Mouse (Mus musculus) heart, embryonic 12.5 days (tissue): ENCODE data around the gene Arhgap4. TPM values are rescaled to one million over a fixed set of nuclear protein-coding genes. Genes with fewer than 3 reads are reported as not detected.

Experiments
- ATAC-seq: fragments of 200-750 bp; cut with Nextera tagmentation; 2 replicates; pipeline ENCODE4 v1.8.0; 2017; ENCODE audit warnings: moderate TSS enrichment, moderate library complexity; ENCODE audit not compliant: insufficient number of reproducible peaks, low FRiP score
- H3K27ac ChIP-seq: fragments of 300-500 bp; sonication (generic); 2 replicates; pipeline ENCODE4 v1.5.1; 2016; ENCODE audit warnings: mild to moderate bottlenecking, moderate library complexity; ENCODE audit not compliant: poor library complexity, severe bottlenecking
- H3K27me3 ChIP-seq: fragments of 300-500 bp; sonication (generic); replicated peaks from 2 replicates; pipeline ENCODE4 v1.6.1; 2016; ENCODE audit warnings: mild to moderate bottlenecking, moderate library complexity
- H3K36me3 ChIP-seq: fragments of 300-500 bp; sonication (generic); 2 replicates; pipeline ENCODE4 v1.6.1; 2016; ENCODE audit warnings: mild to moderate bottlenecking, moderate library complexity
- H3K4me1 ChIP-seq: fragments of 300-500 bp; sonication (generic); replicated peaks from 2 replicates; pipeline ENCODE4 v1.6.1; 2016; ENCODE audit warnings: mild to moderate bottlenecking
- H3K4me2 ChIP-seq: fragments of 300-500 bp; sonication (generic); 2 replicates; pipeline ENCODE4 v1.6.1; 2016; ENCODE audit warnings: mild to moderate bottlenecking, moderate library complexity
- H3K4me3 ChIP-seq: fragments of 300-500 bp; sonication (generic); 2 replicates; pipeline ENCODE4 v1.5.1; 2016; ENCODE audit warnings: mild to moderate bottlenecking
- H3K9ac ChIP-seq: fragments of 300-500 bp; sonication (generic); 2 replicates; pipeline ENCODE4 v1.6.1; 2016; ENCODE audit warnings: mild to moderate bottlenecking, moderate library complexity
- H3K9me3 ChIP-seq: fragments of 300-500 bp; sonication (generic); replicated peaks from 2 replicates; pipeline ENCODE4 v1.6.1; 2016; ENCODE audit warnings: mild to moderate bottlenecking, moderate library complexity
- WGBS: fragments of 180-500 bp; shearing (Covaris S2); methylation state at CpG from one replicate; pipeline ENCODE4 v1.1.7; 2016; 5-methylcytosine and 5-hydroxymethylcytosine counted together
- polyA plus RNA-seq: library from polyadenylated mRNA; unstranded; fragments of >200 nt; fragmentation: Nextera tagmentation; extraction: Ambion mirVana; gene quantifications from 2 replicates; pipeline ENCODE4 v1.2.1, GENCODE M21; 2016

Gene Arhgap4
- polyA plus RNA-seq, 1 experiment from 2014 or later: 1.4 TPM

GRCm38 (mm10) chrX:73914827-73915703 is 6.6 kb downstream of the Arhgap4 start:
- Histone ChIP-seq H3K4me2 (peak overlapping the region; percentile 47), H3K9ac (no peak overlapping the region), H3K36me3 (peaks cover 27% of the 10 kb centered on the region), H3K27ac (peak overlapping the region; percentile 76), H3K4me1 (0 out of 2 replicates have a peak, but pooled peaks cover 2% of the 10 kb centered on the region), H3K27me3 (0 out of 2 replicates have a peak, but pooled peaks cover 7% of the 10 kb centered on the region), H3K4me3 (peak overlapping the region; percentile 26), H3K9me3 (no peaks in the 10 kb centered on the region)
- ATAC-seq: peak; percentile 96
- WGBS: 30% methylated on average over 31 of the region's 31 CpGs

DNA sequence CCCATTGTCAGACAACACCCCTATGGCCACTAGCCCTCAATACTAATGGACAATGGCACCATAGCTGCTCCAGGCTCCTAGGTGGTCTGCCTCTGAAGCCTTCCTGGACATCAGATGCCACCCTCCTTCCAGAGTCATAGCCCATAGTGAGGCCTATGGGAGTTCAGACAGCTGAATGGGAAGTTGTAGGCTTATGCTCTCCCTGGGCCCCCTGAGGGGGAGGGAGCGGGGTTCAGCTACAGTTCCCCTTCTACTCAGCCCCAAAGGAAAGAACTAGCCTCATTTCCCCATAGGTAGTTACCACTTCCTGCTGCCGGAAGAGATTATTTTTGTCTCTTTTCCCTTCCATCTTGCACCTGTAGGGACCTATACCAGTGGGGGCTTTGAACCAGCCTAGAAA is 10.1 kb downstream of the Arhgap4 start:
- Histone ChIP-seq H3K4me2 (no peak overlapping the region), H3K9me3 (no peaks in the 10 kb centered on the region), H3K36me3 (no peaks in the 10 kb centered on the region), H3K27ac (no peak overlapping the region), H3K9ac (no peak overlapping the region), H3K4me1 (0 out of 2 replicates have a peak, but pooled peaks cover 2% of the 10 kb centered on the region), H3K4me3 (no peak overlapping the region), H3K27me3 (0 out of 2 replicates have a peak, but pooled peaks cover 10% of the 10 kb centered on the region)
- no peak for ATAC-seq
- WGBS: 63% methylated on average over 2 of the region's 2 CpGs

DNA sequence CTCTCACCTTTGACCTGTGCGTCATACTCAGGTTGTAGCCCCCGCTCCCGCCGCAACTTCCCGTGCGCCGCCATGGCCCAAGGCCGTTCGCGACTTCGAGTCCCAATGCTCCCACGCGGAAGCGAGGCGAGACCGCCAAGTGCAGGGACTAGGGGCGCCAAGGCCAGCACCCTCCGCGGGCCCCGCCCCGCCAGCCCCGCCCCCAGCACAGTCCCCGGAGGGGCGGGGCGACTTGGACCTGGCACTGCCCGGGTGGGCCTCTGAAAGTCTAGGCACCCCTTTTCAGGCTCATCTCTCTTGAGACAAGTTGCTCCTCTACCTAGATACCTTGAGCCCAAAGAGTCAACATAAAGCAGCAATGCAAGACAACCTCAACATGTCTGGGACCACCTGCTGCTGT is 10.5 kb downstream of the Arhgap4 start:
- ATAC-seq: peak; percentile 68; the same call in 1 of the 2 replicates
- Histone ChIP-seq H3K9me3 (no peaks in the 10 kb centered on the region), H3K9ac (no peak overlapping the region), H3K4me3 (peak overlapping the region; percentile 22), H3K4me2 (peak overlapping the region; percentile 61), H3K4me1 (0 out of 2 replicates have a peak, but pooled peaks cover 2% of the 10 kb centered on the region), H3K36me3 (no peaks in the 10 kb centered on the region), H3K27ac (no peak overlapping the region), H3K27me3 (0 out of 2 replicates have a peak, but pooled peaks cover 10% of the 10 kb centered on the region)
- WGBS: 16% methylated on average over 23 of the region's 26 CpGs

DNA sequence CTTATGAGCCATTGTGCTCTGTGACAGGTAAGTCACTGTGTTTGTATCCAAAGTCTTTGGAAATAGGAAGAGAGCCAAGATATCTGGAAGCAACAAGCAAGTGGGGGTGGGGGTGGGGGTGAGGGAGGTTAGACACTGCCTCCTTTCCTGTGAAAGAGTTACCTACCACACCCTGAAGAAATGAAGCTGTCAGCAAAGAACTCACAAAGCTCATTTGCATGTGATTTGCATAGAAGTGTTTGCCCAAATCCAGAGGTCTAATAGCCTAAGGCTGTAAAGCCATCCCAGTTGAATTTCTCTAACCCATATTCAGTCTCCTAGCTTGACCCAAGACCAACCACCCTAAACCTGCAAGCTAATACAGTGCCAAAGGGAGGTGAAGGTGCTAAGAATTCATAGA is 11.2 kb downstream of the Arhgap4 start:
- ATAC-seq: no peak
- H3K4me2 ChIP-seq: no peak overlapping the region
- H3K36me3 ChIP-seq: no peaks in the 10 kb centered on the region
- 0 out of 2 replicates have a peak, but pooled peaks cover 15% of the 10 kb centered on the region for H3K27me3 ChIP-seq
- no peaks in the 10 kb centered on the region for H3K9me3 ChIP-seq
- no peak overlapping the region for H3K4me3 ChIP-seq
- 0 out of 2 replicates have a peak, but pooled peaks cover 2% of the 10 kb centered on the region for H3K4me1 ChIP-seq
- H3K9ac ChIP-seq: no peak overlapping the region
- H3K27ac ChIP-seq: no peak overlapping the region

GRCm38 (mm10) chrX:73910049-73910448 is 11.6 kb downstream of the Arhgap4 start:
- Histone ChIP-seq H3K9me3 (no peaks in the 10 kb centered on the region), H3K27me3 (0 out of 2 replicates have a peak, but pooled peaks cover 15% of the 10 kb centered on the region), H3K27ac (no peak overlapping the region), H3K4me2 (no peak overlapping the region), H3K4me3 (no peak overlapping the region), H3K36me3 (no peaks in the 10 kb centered on the region), H3K9ac (no peak overlapping the region), H3K4me1 (0 out of 2 replicates have a peak, but pooled peaks cover 2% of the 10 kb centered on the region)
- 79% methylated on average over 1 of the region's 1 CpGs for WGBS
- ATAC-seq: no peak

DNA sequence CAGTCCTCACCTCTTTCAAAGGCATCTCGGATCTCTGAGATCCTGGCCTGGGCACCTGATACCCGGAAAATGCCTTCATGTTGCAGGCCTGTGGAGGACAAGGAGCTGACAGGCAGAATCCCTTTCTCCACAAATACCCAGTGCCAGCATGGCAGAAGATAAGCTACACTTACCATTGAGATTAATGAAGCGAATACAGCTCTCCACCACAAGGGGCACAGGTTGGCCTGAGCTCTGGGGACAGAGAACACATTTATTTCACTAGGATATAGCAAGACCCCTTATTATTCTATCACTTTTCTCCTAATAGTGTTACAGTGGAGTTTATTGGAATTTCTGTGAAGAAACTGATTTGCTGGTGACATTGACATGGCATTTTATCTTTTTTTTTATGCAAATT is 23.7 kb downstream of the Arhgap4 start:
- Histone ChIP-seq H3K9me3 (no peaks in the 10 kb centered on the region), H3K4me3 (no peak overlapping the region), H3K4me2 (no peak overlapping the region), H3K27me3 (peaks cover 2% of the 10 kb centered on the region), H3K27ac (no peak overlapping the region), H3K9ac (no peak overlapping the region), H3K4me1 (no peaks in the 10 kb centered on the region), H3K36me3 (no peaks in the 10 kb centered on the region)
- no peak for ATAC-seq
- 40% methylated on average over 3 of the region's 3 CpGs for WGBS

- no peak within 1 kb of the TSS for H3K9ac ChIP-seq
- no peaks in the 10 kb centered on the region for H3K4me1 ChIP-seq
- no peak within 1 kb of the TSS for H3K27ac ChIP-seq
- H3K9me3 ChIP-seq: no peaks in the 10 kb centered on the region
- ATAC-seq: no peak
- no peak within 1 kb of the TSS for H3K4me2 ChIP-seq
- no peak within 1 kb of the TSS for H3K4me3 ChIP-seq
- peaks cover 22% of the 10 kb centered on the region for H3K27me3 ChIP-seq
- no peaks in the 10 kb centered on the region for H3K36me3 ChIP-seq
- WGBS: 17% methylated on average over 2 of the region's 2 CpGs
These were observed 26.0 kb downstream of the Arhgap4 start, which contains the start of gene L1cam for GRCm38 (mm10) chrX:73895719-73896118. Gene L1cam (minus strand): TSS chrX:73896105.

GRCm38 (mm10) chrX:73892833-73893232 is 28.8 kb downstream of the Arhgap4 start:
- Histone ChIP-seq H3K27ac (no peak overlapping the region), H3K9me3 (no peaks in the 10 kb centered on the region), H3K9ac (no peak overlapping the region), H3K36me3 (no peaks in the 10 kb centered on the region), H3K4me2 (no peak overlapping the region), H3K27me3 (peaks cover 22% of the 10 kb centered on the region), H3K4me1 (no peaks in the 10 kb centered on the region), H3K4me3 (no peak overlapping the region)
- 84% methylated on average over 14 of the region's 14 CpGs for WGBS
- ATAC-seq: no peak

- H3K4me2 ChIP-seq: no peak within 1 kb of the TSS
- H3K36me3 ChIP-seq: no peaks in the 10 kb centered on the region
- H3K4me3 ChIP-seq: no peak within 1 kb of the TSS
- WGBS: 66% methylated on average over 6 of the region's 6 CpGs
- H3K4me1 ChIP-seq: no peaks in the 10 kb centered on the region
- H3K27ac ChIP-seq: no peak within 1 kb of the TSS
- H3K27me3 ChIP-seq: peaks cover 22% of the 10 kb centered on the region
- no peak for ATAC-seq
- no peaks in the 10 kb centered on the region for H3K9me3 ChIP-seq
- H3K9ac ChIP-seq: no peak within 1 kb of the TSS
These were observed 30.0 kb downstream of the Arhgap4 start, which contains the start of gene Avpr2 for GRCm38 (mm10) chrX:73891551-73892152. Gene Avpr2 (plus strand): TSS chrX:73892102.

DNA sequence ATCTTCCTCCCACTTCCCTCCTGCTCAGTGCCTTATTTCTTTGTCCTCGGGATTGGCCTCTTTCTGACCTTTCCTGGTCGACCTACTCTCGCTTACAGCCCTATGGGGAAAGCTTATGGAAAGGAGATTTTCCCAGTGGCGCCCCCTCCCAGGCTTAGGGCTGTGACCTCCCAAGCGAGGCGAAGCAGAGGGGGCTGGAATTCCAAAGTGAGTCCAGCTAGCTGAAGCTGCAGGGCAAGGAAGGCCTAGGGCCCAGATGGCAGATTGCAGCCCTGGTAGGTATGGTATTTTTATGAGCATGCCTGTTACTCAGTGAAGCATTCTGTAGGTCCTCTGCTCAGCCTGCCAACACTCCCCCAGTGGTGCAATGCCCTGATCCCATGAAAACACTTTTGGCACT is 40.2 kb downstream of the Arhgap4 start:
- H3K4me3 ChIP-seq: no peak overlapping the region
- 26% methylated on average over 6 of the region's 6 CpGs for WGBS
- peaks cover 48% of the 10 kb centered on the region for H3K27me3 ChIP-seq

DNA sequence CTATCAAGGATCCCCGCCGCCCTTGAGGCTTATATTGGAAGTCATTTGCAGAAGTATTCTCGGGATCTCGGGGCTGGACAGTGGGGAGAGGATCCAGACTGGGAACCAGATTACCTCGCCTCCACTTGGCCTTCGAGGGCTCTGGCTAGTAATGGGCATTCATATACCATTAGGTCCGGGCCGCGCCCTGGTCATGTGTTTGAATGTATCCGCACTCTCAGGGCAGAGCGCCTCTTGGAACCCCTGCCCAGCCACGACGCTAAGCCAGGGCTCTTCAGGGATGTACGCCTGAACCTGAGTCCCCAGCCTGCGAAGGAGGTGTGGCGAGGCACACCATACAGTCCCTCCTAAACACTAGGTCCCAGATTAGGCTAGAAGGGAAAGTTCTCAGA is 40.6 kb downstream of the Arhgap4 start:
- peak overlapping the region; percentile 50 for H3K4me3 ChIP-seq
- peak overlapping the region; percentile 70 for H3K4me2 ChIP-seq
- ATAC-seq: no peak
- no peaks in the 10 kb centered on the region for H3K9me3 ChIP-seq
- H3K9ac ChIP-seq: 0 out of 2 replicates have a peak overlapping the region, but pooled peaks have one; percentile 4
- H3K27ac ChIP-seq: no peak overlapping the region
- H3K36me3 ChIP-seq: no peaks in the 10 kb centered on the region
- H3K27me3 ChIP-seq: peaks cover 48% of the 10 kb centered on the region
- 21% methylated on average over 16 of the region's 16 CpGs for WGBS
- H3K4me1 ChIP-seq: no peaks in the 10 kb centered on the region; the same call in 1 of the 2 replicates

More for the DNA sequence above, 40.2 kb downstream of the Arhgap4 start:
- H3K9ac ChIP-seq: no peak overlapping the region
- peak overlapping the region; percentile 70; the same call in 1 of the 2 replicates for H3K4me2 ChIP-seq
- no peaks in the 10 kb centered on the region; the same call in 1 of the 2 replicates for H3K4me1 ChIP-seq
- H3K9me3 ChIP-seq: no peaks in the 10 kb centered on the region
- no peaks in the 10 kb centered on the region for H3K36me3 ChIP-seq
- H3K27ac ChIP-seq: no peak overlapping the region
- ATAC-seq: no peak
